Mouse (Mus musculus) heart, postnatal 0 days (tissue): ENCODE measurements at regions not wholly inside any gene's neighbourhood (a gene's known extent, or its start where the extent isn't known, plus 50 kb on each side); places are given as distances from the start of the nearest gene placed in this dataset.

ENCODE experiments used
- CTCF ChIP-seq: IDR thresholded peaks from 2 replicates; pipeline ENCODE4 v1.5.1; 2016; ENCODE audit warnings: antibody characterized with exemption, control low read depth, low read depth
- EP300 ChIP-seq: IDR thresholded peaks from 2 replicates; pipeline ENCODE4 v1.6.1; 2016; ENCODE audit warnings: antibody characterized with exemption, low read depth

DNA sequence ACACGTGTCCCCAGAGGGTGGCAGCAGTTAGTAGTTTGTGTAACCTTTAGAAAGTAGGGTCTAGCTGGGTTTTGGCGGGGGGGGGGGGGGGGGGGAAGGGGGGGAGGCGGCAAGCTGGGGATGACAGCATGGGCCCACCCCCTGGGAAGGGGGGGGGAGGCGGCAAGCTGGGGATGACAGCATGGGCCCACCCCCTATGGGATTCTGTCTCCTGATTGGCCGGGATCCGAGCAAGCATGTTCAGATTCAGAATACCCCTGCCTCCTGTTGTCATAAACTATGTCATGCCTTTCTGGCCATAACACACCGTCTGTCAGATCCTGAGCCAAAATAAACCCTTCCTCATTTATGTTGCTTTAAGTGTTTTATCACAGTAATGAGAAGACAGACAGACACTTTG is 479.1 kb downstream of the Insc start:
- TF ChIP-seq CTCF (no peak), EP300 (no peak)
